Mouse (Mus musculus) heart, adult 2 months (tissue): ENCODE results near the gene Ypel1. TPM values are rescaled to one million over a fixed set of nuclear protein-coding genes. Genes with fewer than 3 reads are reported as not detected.
A peak's percentile ranks its signal among the peaks of the same experiment; 100 is the strongest.

Source experiments
- DNase-seq, 2 experiments: peaks; one replicate each; pipeline ENCODE4 v3.0.0; 2021
- H3K27ac ChIP-seq: fragments of 200-600 bp; 2 replicates; pipeline ENCODE4 v1.8.1; 2022
- H3K27me3 ChIP-seq: fragments of 200-500 bp; 2 replicates; pipeline ENCODE4 v1.6.1; 2012; ENCODE audit warnings: mild to moderate bottlenecking, low read length, inconsistent platforms, mixed read lengths; ENCODE audit not compliant: control insufficient read depth, insufficient read depth
- H3K36me3 ChIP-seq: fragments of 200-500 bp; 2 replicates; pipeline ENCODE4 v1.6.1; 2012; ENCODE audit warnings: low read length, inconsistent platforms; ENCODE audit not compliant: control insufficient read depth, insufficient read depth
- H3K4me1 ChIP-seq: fragments of 200-500 bp; 2 replicates; pipeline ENCODE4 v1.6.1; 2011; ENCODE audit warnings: low read length; ENCODE audit not compliant: control insufficient read depth, insufficient read depth
- H3K4me3 ChIP-seq: fragments of 200-600 bp; 2 replicates; pipeline ENCODE4 v1.8.1; 2022
- H3K79me2 ChIP-seq: fragments of 200-500 bp; replicated peaks from 2 replicates; pipeline ENCODE4 v1.6.1; 2012; ENCODE audit warnings: mild to moderate bottlenecking, inconsistent platforms, low read length, moderate library complexity, mixed read lengths; ENCODE audit not compliant: control insufficient read depth, insufficient read depth
- H3K9ac ChIP-seq: fragments of 200-500 bp; 2 replicates; pipeline ENCODE4 v1.6.1; 2012; ENCODE audit warnings: low read depth, mild to moderate bottlenecking, control low read depth, inconsistent platforms, low read length, mixed read lengths
- CTCF ChIP-seq: fragments of 200-600 bp; IDR thresholded peaks from 2 replicates; pipeline ENCODE4 v1.8.1; 2022; ENCODE audit warnings: antibody characterized with exemption, mild to moderate bottlenecking, moderate library complexity
- EP300 ChIP-seq: fragments of 200-500 bp; IDR thresholded peaks from 2 replicates; pipeline ENCODE4 v1.6.1; 2011; ENCODE audit warnings: low read depth, low read length, control low read depth; ENCODE audit not compliant: insufficient read depth
- POLR2A ChIP-seq: fragments of 200-500 bp; IDR thresholded peaks from 2 replicates; pipeline ENCODE4 v1.6.1; 2011; ENCODE audit warnings: mild to moderate bottlenecking, low read depth, low read length, control low read depth; ENCODE audit not compliant: insufficient read depth
- WGBS: fragments of 180-500 bp; shearing (Covaris S2); methylation state at CpG from one replicate; pipeline ENCODE4 v1.1.7; 2018; 5-methylcytosine and 5-hydroxymethylcytosine counted together
- intact Hi-C: fragments of 180-260 bp; cut with DNase I; formaldehyde crosslinking; loops from one replicate; pipeline ENCODE4 v1.15.1; 2025
- polyA plus RNA-seq: library from polyadenylated mRNA; depleted of rRNA; stranded (reverse); fragments of >200 nt; gene quantifications from 2 replicates; pipeline ENCODE4 v1.2.3, GENCODE M21; 2012
- total RNA-seq, 2 experiments: library from RNA; stranded (reverse); gene quantifications; 2 replicates each; pipeline ENCODE4 v1.2.3; 2021

The Ypel1 gene
- total and polyA plus RNA-seq, 3 experiments, result 0.53 to 1.2 (median 0.99) TPM

GRCm38 (mm10) chr16:17078101-17078500 is 8.6 kb downstream of the Ypel1 start:
- Histone ChIP-seq H3K36me3 (no peaks in the 10 kb centered on the region), H3K27ac (no peak overlapping the region), H3K4me1 (no peaks in the 10 kb centered on the region), H3K4me3 (no peak overlapping the region), H3K27me3 (no peaks in the 10 kb centered on the region), H3K79me2 (no peaks in the 10 kb centered on the region), H3K9ac (no peak overlapping the region)
- TF ChIP-seq EP300 (no peak), CTCF (no peak), POLR2A (no peak)
- no peak for DNase-seq
- WGBS, result 58% methylated on average over 7 of the region's 7 CpGs
- intact Hi-C loops, result no loop called here

DNA sequence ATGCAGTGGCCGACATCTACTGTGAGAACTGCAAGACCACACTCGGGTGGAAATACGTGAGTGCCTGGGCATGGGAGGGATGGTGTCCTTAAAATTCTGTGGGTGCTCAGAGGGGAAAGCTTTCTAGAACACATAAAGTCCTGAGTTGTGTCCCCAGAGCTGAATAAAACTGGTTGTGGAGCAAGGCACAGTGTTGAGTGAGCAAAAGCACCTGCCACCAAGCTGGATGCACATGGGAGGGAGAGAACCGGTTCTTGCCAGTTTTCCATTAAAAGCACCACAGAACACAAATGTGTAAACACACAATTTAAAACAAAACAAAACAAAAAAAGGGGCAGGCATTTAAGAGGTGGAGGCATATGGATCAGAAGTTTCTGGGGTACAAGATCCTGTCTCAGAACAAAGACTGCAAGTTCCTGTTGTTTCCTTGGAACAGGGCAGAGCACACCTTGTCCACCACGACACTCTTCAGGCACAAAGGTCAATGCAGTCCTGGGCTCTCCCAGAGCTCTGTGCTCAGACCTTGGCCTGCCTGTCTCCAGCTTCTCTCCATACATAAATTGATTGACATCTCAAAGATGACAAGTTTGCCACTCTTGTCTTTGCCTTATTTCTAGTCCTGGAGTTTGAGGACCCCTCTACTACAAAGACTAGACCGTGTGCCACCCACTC is 12.8 kb downstream of the Ypel1 start:
- DNase-seq, result no peak

DNA sequence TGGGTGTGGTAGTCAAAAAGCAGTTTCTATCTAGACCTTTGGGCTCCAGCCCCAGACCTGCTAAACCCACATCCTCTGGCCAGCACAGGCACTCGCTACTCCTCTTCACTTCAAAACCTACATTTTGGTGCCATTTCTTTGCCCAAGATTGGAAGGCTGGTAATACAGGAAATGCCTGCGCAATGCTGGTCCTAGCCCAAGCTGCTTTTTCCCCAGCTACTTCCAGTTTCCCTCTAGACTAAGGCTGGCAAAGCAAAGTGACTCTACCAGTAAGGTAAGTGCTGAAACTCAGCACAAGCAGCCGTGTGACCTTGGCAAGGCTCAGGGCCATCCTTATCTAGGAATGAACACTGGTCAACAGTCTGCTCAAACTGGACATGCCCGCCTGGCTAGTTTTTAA is 16.1 kb downstream of the Ypel1 start:
- 47% methylated on average over 4 of the region's 4 CpGs for WGBS
- no peaks in the 10 kb centered on the region for H3K4me1 ChIP-seq
- no peak for TF ChIP-seq EP300
- TF ChIP-seq POLR2A, result no peak
- no peak for TF ChIP-seq CTCF
- no peak overlapping the region for H3K4me3 ChIP-seq
- H3K27me3 ChIP-seq, result no peaks in the 10 kb centered on the region
- no peaks in the 10 kb centered on the region for H3K79me2 ChIP-seq
- no peak overlapping the region for H3K27ac ChIP-seq
- peak in 1 of 2 experiments; percentile 25 for DNase-seq
- intact Hi-C loops, result no loop called here
- H3K36me3 ChIP-seq, result no peaks in the 10 kb centered on the region; the same call in 1 of the 2 replicates
- H3K9ac ChIP-seq, result no peak overlapping the region

More for the DNA sequence above, 12.8 kb downstream of the Ypel1 start:
- no peaks in the 10 kb centered on the region; the same call in 1 of the 2 replicates for H3K36me3 ChIP-seq
- TF ChIP-seq CTCF (no peak), POLR2A (no peak), EP300 (no peak)
- intact Hi-C loops, result no loop called here
- WGBS, result 69% methylated on average over 6 of the region's 6 CpGs
- no peak overlapping the region for H3K4me3 ChIP-seq
- no peaks in the 10 kb centered on the region for H3K79me2 ChIP-seq
- no peaks in the 10 kb centered on the region for H3K4me1 ChIP-seq
- no peaks in the 10 kb centered on the region for H3K27me3 ChIP-seq
- H3K27ac ChIP-seq, result no peak overlapping the region
- no peak overlapping the region for H3K9ac ChIP-seq

DNA sequence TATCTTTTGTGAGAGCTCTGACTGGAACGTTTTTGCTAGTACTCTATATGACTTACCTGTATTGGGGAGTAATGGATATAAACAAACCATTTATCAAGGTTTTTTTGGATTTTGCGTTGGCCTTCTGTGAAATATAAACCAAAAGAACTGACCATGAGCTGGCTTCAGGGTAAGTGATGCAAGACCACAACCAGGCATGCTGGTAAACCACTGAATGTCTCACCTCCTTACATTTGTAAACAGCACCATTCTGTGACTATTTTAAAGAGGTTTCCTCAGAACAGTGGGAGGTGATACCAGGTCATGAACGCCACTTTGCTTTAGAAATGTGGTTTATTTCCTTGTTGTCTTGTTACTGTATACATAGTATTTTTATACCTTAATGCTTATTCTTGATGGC is 16.7 kb downstream of the Ypel1 start:
- Histone ChIP-seq H3K27me3 (no peaks in the 10 kb centered on the region), H3K4me1 (no peaks in the 10 kb centered on the region), H3K4me3 (no peak overlapping the region), H3K27ac (no peak overlapping the region), H3K79me2 (no peaks in the 10 kb centered on the region), H3K36me3 (no peaks in the 10 kb centered on the region; the same call in 1 of the 2 replicates), H3K9ac (no peak overlapping the region)
- TF ChIP-seq POLR2A, result no peak
- TF ChIP-seq CTCF, result no peak
- TF ChIP-seq EP300, result no peak
- intact Hi-C loops, result no loop called here
- no peak for DNase-seq
- WGBS, result 67% methylated on average over 3 of the region's 3 CpGs

DNA sequence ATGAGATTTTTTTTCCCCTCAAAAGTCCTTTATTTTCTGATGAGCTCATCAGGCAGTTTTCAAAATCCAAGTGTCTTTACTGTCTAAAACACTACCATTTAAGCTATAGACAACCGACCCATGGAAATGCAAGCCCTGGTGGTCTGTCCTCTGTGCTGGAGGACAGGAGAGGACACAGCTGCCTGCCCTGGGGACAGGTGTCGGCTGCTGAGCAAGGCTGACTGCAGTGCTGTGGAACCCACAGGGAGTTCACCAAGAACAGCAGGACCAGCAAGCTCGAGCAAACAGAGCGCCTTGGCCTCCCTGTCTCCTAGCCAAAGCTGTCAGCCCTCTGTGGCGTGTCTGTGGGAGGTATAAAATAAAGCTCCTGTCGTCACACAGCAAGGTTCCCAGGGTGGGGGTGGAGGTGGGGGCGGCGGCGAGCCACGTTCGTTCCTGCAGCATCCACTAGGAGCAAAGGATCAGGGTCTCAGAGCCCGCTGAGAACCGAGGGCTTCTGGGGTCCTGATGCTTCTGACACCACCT is 17.2 kb downstream of the Ypel1 start:
- DNase-seq, result no peak
- intact Hi-C loops, result no loop called here
- H3K27ac ChIP-seq, result no peak overlapping the region
- no peak overlapping the region for H3K9ac ChIP-seq
- H3K79me2 ChIP-seq, result no peaks in the 10 kb centered on the region
- H3K4me3 ChIP-seq, result no peak overlapping the region
- H3K27me3 ChIP-seq, result no peaks in the 10 kb centered on the region
- H3K36me3 ChIP-seq, result no peaks in the 10 kb centered on the region; the same call in 1 of the 2 replicates
- WGBS, result 84% methylated on average over 13 of the region's 13 CpGs
- no peaks in the 10 kb centered on the region for H3K4me1 ChIP-seq
- TF ChIP-seq POLR2A (no peak), CTCF (no peak), EP300 (no peak)

DNA sequence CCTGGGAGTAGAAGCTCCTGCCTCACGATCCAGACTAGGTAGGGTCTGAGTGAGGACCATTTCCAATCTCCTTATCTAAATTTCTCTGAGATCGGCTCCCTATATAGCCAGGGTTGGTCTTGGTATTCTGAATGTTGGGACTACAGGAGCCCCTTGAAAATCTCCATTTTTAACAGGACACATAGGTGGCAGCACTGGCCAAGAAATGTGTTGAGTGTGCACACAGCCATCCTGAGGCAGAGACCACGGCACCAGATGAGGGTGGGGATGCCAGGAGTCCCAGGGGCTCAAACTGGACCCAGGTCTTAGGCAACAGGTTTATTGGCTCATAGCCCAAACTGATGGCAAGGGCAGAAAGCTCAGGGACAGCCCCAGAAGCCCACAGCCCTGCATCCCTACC is 18.9 kb downstream of the Ypel1 start:
- Histone ChIP-seq H3K4me1 (no peaks in the 10 kb centered on the region), H3K27me3 (no peaks in the 10 kb centered on the region), H3K36me3 (no peaks in the 10 kb centered on the region; the same call in 1 of the 2 replicates), H3K9ac (no peak overlapping the region), H3K27ac (no peak overlapping the region), H3K79me2 (no peaks in the 10 kb centered on the region), H3K4me3 (no peak overlapping the region)
- no peak for TF ChIP-seq POLR2A
- TF ChIP-seq CTCF, result no peak
- no peak for TF ChIP-seq EP300
- intact Hi-C loops, result no loop called here
- WGBS, result 64% methylated on average over 3 of the region's 3 CpGs
- DNase-seq, result no peak
